Mouse (Mus musculus): ENCODE results near the gene Grid1. TPM values are rescaled to one million over a fixed set of nuclear protein-coding genes. Genes with fewer than 3 reads are reported as not detected.

Grid1 gene
- total and polyA plus RNA-seq, 2 experiments = 0.46 to 0.55 TPM

GRCm38 (mm10) chr14:35250412-35250811 lies 430.5 kb downstream of the Grid1 start:
- Histone ChIP-seq H3K4me3 (ENCODE audit: insufficient read depth, low read depth, low read length) (no peak overlapping the region), H3K27ac (replicated peaks; ENCODE audit: insufficient read depth, low read depth, low read length) (no peak overlapping the region), H3K9ac (ENCODE audit: low read depth, low read length) (no peak overlapping the region), H3K4me1 (ENCODE audit: control insufficient read depth, insufficient read depth, low read length) (no peaks in the 10 kb centered on the region), H3K79me2 (ENCODE audit: control insufficient read depth, insufficient read depth, low read length) (no peaks in the 10 kb centered on the region), H3K27me3 (ENCODE audit: control insufficient read depth, insufficient read depth, low read length) (no peaks in the 10 kb centered on the region), H3K36me3 (ENCODE audit: control insufficient read depth, insufficient read depth, low read length) (no peaks in the 10 kb centered on the region)
- 85% methylated on average over 4 of the region's 4 CpGs for WGBS
- TF ChIP-seq CTCF (IDR thresholded peaks at IDR 0.05; ENCODE audit: low read depth, low read length) (no peak), POLR2A (IDR thresholded peaks at IDR 0.05; ENCODE audit: extremely low read depth, insufficient read depth, low read length) (no peak)
- DNase-seq (ENCODE audit: extremely low read depth, low read depth, low spot score) = no peak

- DNase-seq (ENCODE audit: extremely low read depth, low read depth, low spot score) = no peak
Observed at GRCm38 (mm10) chr14:35254477-35254876, 434.6 kb downstream of the Grid1 start.

DNA sequence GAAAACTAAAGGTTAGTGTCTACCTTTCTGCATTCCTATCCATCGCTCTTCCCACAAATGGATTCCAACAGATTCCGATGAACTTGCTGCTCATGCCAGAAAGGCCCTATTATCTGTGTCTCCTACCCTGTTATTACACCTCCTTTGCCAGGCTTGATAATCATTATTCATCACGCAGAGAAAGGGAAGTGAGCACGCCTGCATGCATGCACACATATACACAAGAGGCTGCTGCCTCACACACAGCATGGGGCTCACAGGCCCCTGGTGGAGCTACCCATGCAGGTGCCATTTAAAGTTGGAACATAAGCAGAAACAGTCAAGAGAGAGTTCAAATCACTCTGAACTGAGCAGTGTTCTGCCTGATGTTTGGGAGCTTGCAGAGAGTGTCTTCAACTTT lies 450.4 kb downstream of the Grid1 start:
- Histone ChIP-seq H3K4me1 (ENCODE audit: control insufficient read depth, insufficient read depth, low read length) (no peaks in the 10 kb centered on the region), H3K27ac (replicated peaks; ENCODE audit: insufficient read depth, low read depth, low read length) (no peak overlapping the region), H3K27me3 (ENCODE audit: control insufficient read depth, insufficient read depth, low read length) (no peaks in the 10 kb centered on the region), H3K79me2 (ENCODE audit: control insufficient read depth, insufficient read depth, low read length) (no peaks in the 10 kb centered on the region), H3K4me3 (ENCODE audit: insufficient read depth, low read depth, low read length) (no peak overlapping the region), H3K36me3 (ENCODE audit: control insufficient read depth, insufficient read depth, low read length) (no peaks in the 10 kb centered on the region), H3K9ac (ENCODE audit: low read depth, low read length) (no peak overlapping the region)
- TF ChIP-seq CTCF (IDR thresholded peaks at IDR 0.05; ENCODE audit: low read depth, low read length) (no peak), POLR2A (IDR thresholded peaks at IDR 0.05; ENCODE audit: extremely low read depth, insufficient read depth, low read length) (no peak)
- whole genome bisulfite sequencing = 86% methylated on average over 4 of the region's 4 CpGs
- DNase-seq (ENCODE audit: extremely low read depth, low read depth, low spot score) = no peak

More at GRCm38 (mm10) chr14:35254477-35254876, 434.6 kb downstream of the Grid1 start:
- no peak overlapping the region for H3K9ac ChIP-seq (ENCODE audit: low read depth, low read length)
- no peaks in the 10 kb centered on the region for H3K27me3 ChIP-seq (ENCODE audit: control insufficient read depth, insufficient read depth, low read length)
- H3K79me2 ChIP-seq (ENCODE audit: control insufficient read depth, insufficient read depth, low read length) = no peaks in the 10 kb centered on the region
- TF ChIP-seq CTCF (IDR thresholded peaks at IDR 0.05; ENCODE audit: low read depth, low read length) (no peak), POLR2A (IDR thresholded peaks at IDR 0.05; ENCODE audit: extremely low read depth, insufficient read depth, low read length) (no peak)
- WGBS = 70% methylated on average over 2 of the region's 2 CpGs
- no peaks in the 10 kb centered on the region for H3K36me3 ChIP-seq (ENCODE audit: control insufficient read depth, insufficient read depth, low read length)
- no peak overlapping the region for H3K27ac ChIP-seq (replicated peaks; ENCODE audit: insufficient read depth, low read depth, low read length)
- H3K4me3 ChIP-seq (ENCODE audit: insufficient read depth, low read depth, low read length) = no peak overlapping the region
- no peaks in the 10 kb centered on the region for H3K4me1 ChIP-seq (ENCODE audit: control insufficient read depth, insufficient read depth, low read length)

GRCm38 (mm10) chr14:35309201-35309600 lies 489.3 kb downstream of the Grid1 start:
- H3K9ac ChIP-seq (ENCODE audit: low read depth, low read length) = no peak overlapping the region
- no peaks in the 10 kb centered on the region for H3K79me2 ChIP-seq (ENCODE audit: control insufficient read depth, insufficient read depth, low read length)
- DNase-seq (ENCODE audit: extremely low read depth, low read depth, low spot score) = no peak
- no peak overlapping the region for H3K27ac ChIP-seq (replicated peaks; ENCODE audit: insufficient read depth, low read depth, low read length)
- H3K4me3 ChIP-seq (ENCODE audit: insufficient read depth, low read depth, low read length) = no peak overlapping the region
- H3K4me1 ChIP-seq (ENCODE audit: control insufficient read depth, insufficient read depth, low read length) = no peaks in the 10 kb centered on the region
- WGBS = 95% methylated on average over 7 of the region's 7 CpGs
- no peaks in the 10 kb centered on the region for H3K36me3 ChIP-seq (ENCODE audit: control insufficient read depth, insufficient read depth, low read length)
- no peaks in the 10 kb centered on the region for H3K27me3 ChIP-seq (ENCODE audit: control insufficient read depth, insufficient read depth, low read length)
- TF ChIP-seq CTCF (IDR thresholded peaks at IDR 0.05; ENCODE audit: low read depth, low read length) = no peak
- TF ChIP-seq POLR2A (IDR thresholded peaks at IDR 0.05; ENCODE audit: extremely low read depth, insufficient read depth, low read length) = no peak

DNA sequence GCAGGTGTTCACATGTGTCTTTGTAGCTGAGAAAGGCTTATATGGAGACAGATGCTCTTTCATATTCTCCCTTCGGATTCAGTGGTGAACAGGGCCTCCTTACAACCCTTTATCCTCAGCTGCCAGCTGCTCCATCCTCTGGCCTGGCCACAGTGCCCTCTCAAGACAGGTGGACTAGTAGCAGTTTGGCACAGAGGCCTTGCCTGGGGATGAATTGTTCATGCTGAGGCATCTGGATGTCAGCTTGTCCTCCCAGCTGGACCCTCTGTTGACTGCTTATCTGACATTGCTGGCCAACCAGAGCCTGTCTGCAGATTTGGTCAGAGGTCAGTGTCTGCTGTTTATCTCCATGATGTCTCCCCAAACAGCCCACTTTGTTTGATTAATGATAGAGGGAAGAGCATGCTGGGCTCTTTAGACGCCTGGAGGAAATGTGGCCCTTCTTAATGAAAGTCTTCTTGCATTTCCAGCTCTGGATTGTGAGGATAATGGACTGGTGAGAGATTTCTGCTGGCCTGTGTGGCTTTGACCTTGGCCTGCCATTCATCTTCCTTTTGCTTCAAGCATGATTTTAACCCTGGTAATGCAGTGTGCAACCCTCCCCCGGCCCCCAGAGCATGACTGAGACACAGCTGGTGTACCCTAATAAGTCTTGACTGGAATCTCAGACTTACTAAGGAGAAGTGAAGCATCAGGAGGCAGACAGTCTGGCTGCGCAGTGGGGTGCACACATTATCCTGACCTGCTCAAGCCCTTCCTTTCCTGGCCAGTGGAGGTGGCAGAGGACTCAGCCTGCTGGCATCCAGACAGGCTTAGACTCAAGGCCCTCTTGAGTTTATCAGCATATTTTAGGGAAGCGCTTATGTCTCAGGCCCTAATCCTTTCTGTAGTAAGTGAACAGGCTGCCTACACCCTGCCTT lies 493.7 kb downstream of the Grid1 start:
- TF ChIP-seq CTCF (IDR thresholded peaks at IDR 0.05; ENCODE audit: low read depth, low read length) (no peak), POLR2A (IDR thresholded peaks at IDR 0.05; ENCODE audit: extremely low read depth, insufficient read depth, low read length) (no peak)
- Histone ChIP-seq H3K27me3 (ENCODE audit: control insufficient read depth, insufficient read depth, low read length) (no peaks in the 10 kb centered on the region), H3K79me2 (ENCODE audit: control insufficient read depth, insufficient read depth, low read length) (no peaks in the 10 kb centered on the region), H3K9ac (ENCODE audit: low read depth, low read length) (no peak overlapping the region), H3K27ac (replicated peaks; ENCODE audit: insufficient read depth, low read depth, low read length) (no peak overlapping the region), H3K4me1 (ENCODE audit: control insufficient read depth, insufficient read depth, low read length) (no peaks in the 10 kb centered on the region), H3K36me3 (ENCODE audit: control insufficient read depth, insufficient read depth, low read length) (no peaks in the 10 kb centered on the region), H3K4me3 (ENCODE audit: insufficient read depth, low read depth, low read length) (no peak overlapping the region)
- 47% methylated on average over 5 of the region's 5 CpGs for WGBS
- DNase-seq (ENCODE audit: extremely low read depth, low read depth, low spot score) = peak; percentile 22

GRCm38 (mm10) chr14:35326306-35326705 lies 506.4 kb downstream of the Grid1 start:
- no peaks in the 10 kb centered on the region for H3K27me3 ChIP-seq (ENCODE audit: control insufficient read depth, insufficient read depth, low read length)
- DNase-seq (ENCODE audit: extremely low read depth, low read depth, low spot score) = peak; percentile 3
- TF ChIP-seq POLR2A (IDR thresholded peaks at IDR 0.05; ENCODE audit: extremely low read depth, insufficient read depth, low read length) = no peak
- TF ChIP-seq CTCF (IDR thresholded peaks at IDR 0.05; ENCODE audit: low read depth, low read length) = peak; percentile 21; the same call in 1 of the 2 replicates
- no peaks in the 10 kb centered on the region for H3K79me2 ChIP-seq (ENCODE audit: control insufficient read depth, insufficient read depth, low read length)
- H3K4me3 ChIP-seq (ENCODE audit: insufficient read depth, low read depth, low read length) = no peak overlapping the region
- 67% methylated on average over 1 of the region's 1 CpGs for WGBS
- no peak overlapping the region for H3K27ac ChIP-seq (replicated peaks; ENCODE audit: insufficient read depth, low read depth, low read length)
- H3K4me1 ChIP-seq (ENCODE audit: control insufficient read depth, insufficient read depth, low read length) = no peaks in the 10 kb centered on the region
- H3K36me3 ChIP-seq (ENCODE audit: control insufficient read depth, insufficient read depth, low read length) = no peaks in the 10 kb centered on the region
- no peak overlapping the region for H3K9ac ChIP-seq (ENCODE audit: low read depth, low read length)
